20 mouse cellular contexts compared by ENCODE assay signal in genomic region chr7:142400112-142400749, GRCm38 (mm10). TPM values are rescaled to one million over a fixed set of nuclear protein-coding genes. Genes with fewer than 3 reads are reported as not detected.
A peak's percentile ranks its signal among the peaks of the same experiment; 100 is the strongest.
DNase-seq lines count a peak whose midpoint lies in the region; ATAC-seq and TF ChIP-seq lines count a peak whose summit lies in the region.
"Had no signal": no experiment of that assay in that cellular context is flagged by ENCODE, and none has a peak within 500 bp of the region (broad histone marks: within the 10 kb centered on the region; RNA-seq: fewer than 3 reads in every experiment).

No protein-coding gene starts in this region.

- H3K4me2 ChIP-seq in embryonic facial prominence, embryonic 12.5 days (replicated peaks) = no peak overlapping the region
- H3K4me2 ChIP-seq: heart, embryonic 15.5 days; limb, embryonic 12.5 days; neural tube, embryonic 12.5 days had no signal

- H3K4me1 ChIP-seq in embryonic facial prominence, embryonic 12.5 days = peaks cover 11% of the 10 kb centered on the region
- H3K4me1 ChIP-seq: neural tube, embryonic 12.5 days had no signal

- POLR2A ChIA-PET in Patski (lab: Charles Lee) = interaction anchor here (0.8 to 4.3 kb wide), 9 partner anchors 9 to 37 kb away, joined by 3 to 28 read pairs (median 4); partner anchors contain the start of genes Ctsd and Gm49369

- CTCF ChIA-PET in Patski (lab: Charles Lee) = interaction anchor here (1.0 to 2.3 kb wide), 7 partner anchors 12 to 25 kb away, joined by 3 to 7 read pairs (median 4); partner anchors contain the start of gene Ctsd

- H3K27me3 ChIP-seq in Patski = no peaks in the 10 kb centered on the region
- H3K27me3 ChIP-seq in embryonic facial prominence, embryonic 12.5 days = no peaks in the 10 kb centered on the region
- H3K27me3 ChIP-seq: heart, embryonic 15.5 days; limb, embryonic 12.5 days; neural tube, embryonic 12.5 days had no signal

- TF ChIP-seq CTCF in Patski (IDR thresholded peaks at IDR 0.05) = no peak

- DNase-seq in heart, adult 11 months = peak; percentile 87
- no peak for DNase-seq in heart, postnatal 25 days (ENCODE audit: low spot score)
- peak; percentile 38 to 74 for DNase-seq in left cerebral cortex, postnatal 25 days (ENCODE audit: low spot score in 2 of 2)
- no peak for DNase-seq in left cerebral cortex, postnatal 4 days
- DNase-seq in Patski (ENCODE audit: low read depth, low spot score) = no peak
- no peak for DNase-seq in cerebellum, postnatal 10 days
- no peak for DNase-seq in embryo, embryonic 10.5 days (ENCODE audit: low spot score)
- DNase-seq: adrenal gland, postnatal 10 days; cerebellum, adult 9-10 months; gastrocnemius, postnatal 10 days; heart, adult 2 months; thymus, postnatal 4 days had no signal

- in situ Hi-C loops in Patski (cut with MboI; ENCODE audit: low pct_unique_long_range_greater_than_20kb) = no loop called here

- no peaks in the 10 kb centered on the region for H3K9me3 ChIP-seq in embryonic facial prominence, embryonic 12.5 days
- H3K9me3 ChIP-seq: heart, embryonic 15.5 days; hindbrain, embryonic 10.5 days; limb, embryonic 12.5 days; neural tube, embryonic 12.5 days had no signal

- H3K27ac ChIP-seq in embryonic facial prominence, embryonic 12.5 days = 0 out of 2 replicates have a peak overlapping the region, but pooled peaks have one; percentile 6
- H3K27ac ChIP-seq: heart, adult 2 months; heart, embryonic 15.5 days; hindbrain, embryonic 10.5 days; limb, embryonic 12.5 days; neural tube, embryonic 12.5 days had no signal

- no peak overlapping the region for H3K4me3 ChIP-seq in embryonic facial prominence, embryonic 12.5 days
- H3K4me3 ChIP-seq: erythroblast, embryonic 14.5 days; heart, adult 2 months; heart, embryonic 15.5 days; hindbrain, embryonic 10.5 days; limb, embryonic 12.5 days; neural tube, embryonic 12.5 days had no signal

- WGBS in embryonic facial prominence, embryonic 12.5 days = 65% methylated on average over 7 of the region's 7 CpGs

- ATAC-seq in Patski = peak; percentile 42
- peak; percentile 43; the same call in 1 of the 2 replicates for ATAC-seq in embryonic facial prominence, embryonic 12.5 days (ENCODE audit: insufficient number of reproducible peaks, insufficient read depth, low FRiP score, low TSS enrichment)

- intact Hi-C loops in heart, postnatal 25 days (cut with DNase I) = no loop called here
- intact Hi-C loops in left cerebral cortex, postnatal 25 days (cut with DNase I) = no loop called here
- intact Hi-C loops in left cerebral cortex, postnatal 4 days (cut with DNase I) = no loop called here

- H3K9ac ChIP-seq in embryonic facial prominence, embryonic 12.5 days = no peak overlapping the region
- H3K9ac ChIP-seq: heart, embryonic 15.5 days; limb, embryonic 12.5 days; neural tube, embryonic 12.5 days had no signal

- H3K36me3 ChIP-seq in embryonic facial prominence, embryonic 12.5 days = no peaks in the 10 kb centered on the region
- H3K36me3 ChIP-seq: heart, embryonic 15.5 days; hindbrain, embryonic 10.5 days; limb, embryonic 12.5 days; neural tube, embryonic 12.5 days had no signal

RNA-seq across cellular contexts. Expression of gene Ctsd, which starts 12.4 kb away (rescaled TPM):
- 100 to 1,000 TPM; 692 to 727 TPM for total RNA-seq in heart, postnatal 25 days (2021)
- 100 to 1,000 TPM; 318 to 337 TPM for total RNA-seq in left cerebral cortex, postnatal 25 days (2021)
- total RNA-seq in left cerebral cortex, postnatal 4 days (2021) = 100 to 1,000 TPM; 133 to 157 TPM
- 3,389 TPM for polyA plus RNA-seq in Patski (2021)
- 208 and 210 TPM in 2 replicates for polyA plus RNA-seq in embryonic facial prominence, embryonic 12.5 days (2016; fragmentation: Nextera tagmentation; extraction: Ambion mirVana)

RNA-seq across cellular contexts. Expression of gene Gm49369, which starts 17.8 kb away (rescaled TPM):
- total RNA-seq in heart, postnatal 25 days (2021) = 1 to 10 TPM; 3.0 to 4.1 TPM
- total RNA-seq in left cerebral cortex, postnatal 25 days (2021) = 1 to 10 TPM in 1 of 2 experiments, under 1 TPM in 1; 0.57 to 6.8 TPM
- 1 to 10 TPM in 1 of 2 experiments, not detected in 1; 5.0 TPM for total RNA-seq in left cerebral cortex, postnatal 4 days (2021)
- polyA plus RNA-seq in Patski (2021) = 1,155 TPM
- polyA plus RNA-seq in embryonic facial prominence, embryonic 12.5 days (2016; fragmentation: Nextera tagmentation; extraction: Ambion mirVana) = 0.67 TPM in 1 of 2 replicates, not detected in the other
- polyA plus RNA-seq: heart, adult 2 months had no signal

RNA-seq across cellular contexts. Expression of gene Ifitm10, which starts 26.7 kb away (rescaled TPM):
- total RNA-seq in heart, postnatal 25 days (2021) = 1 to 10 TPM; 1.8 to 2.0 TPM
- 10 to 100 TPM; 26.4 to 28.8 TPM for total RNA-seq in left cerebral cortex, postnatal 25 days (2021)
- 1 to 10 TPM; 6.3 to 9.4 TPM for total RNA-seq in left cerebral cortex, postnatal 4 days (2021)
- polyA plus RNA-seq in Patski (2021) = 325 TPM
- 2.3 and 2.9 TPM in 2 replicates for polyA plus RNA-seq in embryonic facial prominence, embryonic 12.5 days (2016; fragmentation: Nextera tagmentation; extraction: Ambion mirVana)

RNA-seq across cellular contexts. Expression of gene Syt8, which starts 34.4 kb away (rescaled TPM):
- not detected for total RNA-seq in heart, postnatal 25 days (2021)
- total RNA-seq in left cerebral cortex, postnatal 25 days (2021) = not detected
- not detected for total RNA-seq in left cerebral cortex, postnatal 4 days (2021)
- 11.5 TPM for polyA plus RNA-seq in Patski (2021)
- 0.35 TPM in 1 of 2 replicates, not detected in the other for polyA plus RNA-seq in embryonic facial prominence, embryonic 12.5 days (2016; fragmentation: Nextera tagmentation; extraction: Ambion mirVana)
- total RNA-seq: adrenal gland, postnatal 10 days; heart, adult 2 months; layer of hippocampus, postnatal 25 days; monocyte, adult 5-6 weeks had no signal
- polyA plus RNA-seq: erythroblast, embryonic 14.5 days; heart, adult 2 months; hindbrain, embryonic 10.5 days had no signal

RNA-seq across cellular contexts. Expression of gene Tnni2, which starts 41.4 kb away (rescaled TPM):
- 1 to 10 TPM; 4.4 to 7.1 TPM for total RNA-seq in heart, postnatal 25 days (2021)
- total RNA-seq in left cerebral cortex, postnatal 25 days (2021) = not detected
- total RNA-seq in left cerebral cortex, postnatal 4 days (2021) = not detected
- 1.5 TPM for polyA plus RNA-seq in Patski (2021)
- polyA plus RNA-seq in embryonic facial prominence, embryonic 12.5 days (2016; fragmentation: Nextera tagmentation; extraction: Ambion mirVana) = 7.1 and 9.6 TPM in 2 replicates
- polyA plus RNA-seq: erythroblast, embryonic 14.5 days had no signal

Comparison
In these comparisons a context has a peak if more than half of its experiments do, and no peak if none do; other contexts are left out.
1. DNase-seq: peak in heart, adult 11 months (single experiment) and left cerebral cortex, postnatal 25 days (2 of 2); none in heart, postnatal 25 days (single experiment), left cerebral cortex, postnatal 4 days (single experiment), Patski (single experiment), cerebellum, postnatal 10 days (0 of 2) and embryo, embryonic 10.5 days (single experiment).